Mouse (Mus musculus): ENCODE data around the gene Ehf. TPM values are rescaled to one million over a fixed set of nuclear protein-coding genes. Genes with fewer than 3 reads are reported as not detected.

The Ehf gene
- total and polyA plus RNA-seq, 3 experiments: 2.0 TPM; not detected in 2

GRCm38 (mm10) chr2:103274803-103275202, 28.3 kb downstream of the Ehf start:
- TF ChIP-seq POLR2A (IDR thresholded peaks at IDR 0.05; ENCODE audit: insufficient read depth, low read depth, low read length) (no peak), CTCF (IDR thresholded peaks at IDR 0.05) (no peak), EP300 (IDR thresholded peaks at IDR 0.05; ENCODE audit: insufficient read depth, low read depth, low read length) (no peak)
- Histone ChIP-seq H3K4me1 (ENCODE audit: control insufficient read depth, insufficient read depth, low read length) (no peaks in the 10 kb centered on the region), H3K9ac (ENCODE audit: low read depth, low read length) (no peak overlapping the region), H3K4me3 (no peak overlapping the region), H3K36me3 (ENCODE audit: control insufficient read depth, insufficient read depth, low read length) (no peaks in the 10 kb centered on the region), H3K27me3 (ENCODE audit: control insufficient read depth, insufficient read depth, low read length) (no peaks in the 10 kb centered on the region), H3K79me2 (replicated peaks; ENCODE audit: control insufficient read depth, insufficient read depth, low read length) (no peaks in the 10 kb centered on the region), H3K27ac (no peak overlapping the region)
- intact Hi-C loops (cut with DNase I): no loop called here
- DNase-seq: no peak
- WGBS: 44% methylated on average over 2 of the region's 2 CpGs

DNA sequence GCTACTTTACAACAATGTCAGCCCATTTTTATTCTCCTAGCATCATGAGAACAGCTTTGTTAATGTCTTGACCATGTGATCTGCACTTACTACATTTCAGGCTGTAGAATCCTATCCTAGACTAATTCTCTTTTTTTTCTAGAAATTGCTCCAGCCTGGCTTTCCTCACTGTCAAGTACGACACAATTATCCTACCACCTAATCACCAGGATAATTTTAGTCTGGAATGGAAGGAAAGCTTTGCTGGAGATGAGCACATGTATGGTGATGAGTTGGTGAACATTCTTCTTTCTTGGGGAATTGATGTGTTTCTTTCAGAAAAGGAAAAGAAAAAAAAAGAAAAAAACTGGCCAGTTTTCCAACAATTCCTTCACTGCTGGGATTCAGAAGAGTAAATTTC, 28.8 kb downstream of the Ehf start:
- WGBS: 61% methylated on average over 1 of the region's 1 CpGs
- TF ChIP-seq CTCF (IDR thresholded peaks at IDR 0.05) (no peak), EP300 (IDR thresholded peaks at IDR 0.05; ENCODE audit: insufficient read depth, low read depth, low read length) (no peak), POLR2A (IDR thresholded peaks at IDR 0.05; ENCODE audit: insufficient read depth, low read depth, low read length) (no peak)
- H3K27me3 ChIP-seq (ENCODE audit: control insufficient read depth, insufficient read depth, low read length): no peaks in the 10 kb centered on the region

DNA sequence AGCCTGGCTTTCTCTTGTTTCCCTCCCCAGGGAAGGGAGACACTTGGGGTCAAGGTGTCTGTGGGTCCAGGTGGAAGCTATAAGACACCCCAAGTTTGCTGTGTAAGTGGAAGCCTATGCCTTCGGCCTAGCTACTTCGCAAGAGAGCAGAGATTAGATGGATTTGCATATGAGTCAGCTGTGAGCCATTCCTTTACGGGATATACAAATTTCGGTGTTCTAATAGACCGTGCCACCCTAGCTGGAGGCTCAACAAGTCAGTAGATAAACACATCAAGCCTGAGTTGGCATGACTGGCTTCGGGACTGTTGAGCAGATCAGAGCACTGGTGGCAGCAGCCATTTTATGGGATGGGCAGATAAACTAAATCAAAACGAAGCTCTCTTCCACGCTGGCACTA, 31.6 kb downstream of the Ehf start:
- WGBS: 84% methylated on average over 8 of the region's 8 CpGs
- Histone ChIP-seq H3K4me1 (ENCODE audit: control insufficient read depth, insufficient read depth, low read length) (no peaks in the 10 kb centered on the region), H3K36me3 (ENCODE audit: control insufficient read depth, insufficient read depth, low read length) (no peaks in the 10 kb centered on the region), H3K79me2 (replicated peaks; ENCODE audit: control insufficient read depth, insufficient read depth, low read length) (no peaks in the 10 kb centered on the region), H3K27ac (no peak overlapping the region), H3K9ac (ENCODE audit: low read depth, low read length) (no peak overlapping the region), H3K4me3 (no peak overlapping the region), H3K27me3 (ENCODE audit: control insufficient read depth, insufficient read depth, low read length) (no peaks in the 10 kb centered on the region)
- intact Hi-C loops (cut with DNase I): no loop called here
- DNase-seq: no peak
- no peak for TF ChIP-seq EP300 (IDR thresholded peaks at IDR 0.05; ENCODE audit: insufficient read depth, low read depth, low read length)
- no peak for TF ChIP-seq POLR2A (IDR thresholded peaks at IDR 0.05; ENCODE audit: insufficient read depth, low read depth, low read length)
- TF ChIP-seq CTCF (IDR thresholded peaks at IDR 0.05): no peak

More for the DNA sequence above, 28.8 kb downstream of the Ehf start:
- intact Hi-C loops (cut with DNase I): no loop called here
- no peaks in the 10 kb centered on the region for H3K79me2 ChIP-seq (replicated peaks; ENCODE audit: control insufficient read depth, insufficient read depth, low read length)
- no peaks in the 10 kb centered on the region for H3K4me1 ChIP-seq (ENCODE audit: control insufficient read depth, insufficient read depth, low read length)
- no peak overlapping the region for H3K27ac ChIP-seq
- H3K9ac ChIP-seq (ENCODE audit: low read depth, low read length): no peak overlapping the region
- H3K4me3 ChIP-seq: no peak overlapping the region
- H3K36me3 ChIP-seq (ENCODE audit: control insufficient read depth, insufficient read depth, low read length): no peaks in the 10 kb centered on the region
- no peak for DNase-seq

- WGBS: 82% methylated on average over 5 of the region's 5 CpGs
- TF ChIP-seq POLR2A (IDR thresholded peaks at IDR 0.05; ENCODE audit: insufficient read depth, low read depth, low read length) (no peak), EP300 (IDR thresholded peaks at IDR 0.05; ENCODE audit: insufficient read depth, low read depth, low read length) (no peak), CTCF (IDR thresholded peaks at IDR 0.05) (no peak)
- Histone ChIP-seq H3K79me2 (replicated peaks; ENCODE audit: control insufficient read depth, insufficient read depth, low read length) (no peaks in the 10 kb centered on the region), H3K9ac (ENCODE audit: low read depth, low read length) (no peak overlapping the region), H3K4me1 (ENCODE audit: control insufficient read depth, insufficient read depth, low read length) (no peaks in the 10 kb centered on the region), H3K27ac (no peak overlapping the region), H3K4me3 (no peak overlapping the region), H3K36me3 (ENCODE audit: control insufficient read depth, insufficient read depth, low read length) (no peaks in the 10 kb centered on the region), H3K27me3 (ENCODE audit: control insufficient read depth, insufficient read depth, low read length) (no peaks in the 10 kb centered on the region)
- no peak for DNase-seq
- intact Hi-C loops (cut with DNase I): no loop called here
Observed at GRCm38 (mm10) chr2:103270556-103271160, 32.4 kb downstream of the Ehf start.

DNA sequence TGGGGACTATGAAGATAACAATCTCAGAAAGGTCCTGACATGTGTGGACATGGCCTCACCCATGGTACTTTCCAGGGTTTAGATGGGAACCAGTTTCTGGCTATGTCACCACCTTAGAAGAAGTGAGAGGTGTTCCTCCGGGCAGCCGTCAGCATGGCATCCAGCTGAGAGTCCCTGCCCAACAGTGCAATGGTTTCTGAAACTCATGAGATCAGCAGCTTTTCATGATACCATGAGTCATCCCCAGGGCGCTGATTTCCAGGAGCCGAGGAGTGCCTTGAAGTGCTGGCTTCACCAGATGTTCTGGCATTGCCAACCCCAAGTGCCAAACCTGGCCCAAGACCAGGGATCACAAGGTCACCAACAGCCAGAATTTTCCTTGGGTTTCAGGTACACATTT, 64.0 kb downstream of the Ehf start:
- Histone ChIP-seq H3K27ac (no peak overlapping the region), H3K4me1 (ENCODE audit: control insufficient read depth, insufficient read depth, low read length) (no peaks in the 10 kb centered on the region), H3K9ac (ENCODE audit: low read depth, low read length) (no peak overlapping the region), H3K79me2 (replicated peaks; ENCODE audit: control insufficient read depth, insufficient read depth, low read length) (no peaks in the 10 kb centered on the region), H3K4me3 (no peak overlapping the region), H3K36me3 (ENCODE audit: control insufficient read depth, insufficient read depth, low read length) (no peaks in the 10 kb centered on the region), H3K27me3 (ENCODE audit: control insufficient read depth, insufficient read depth, low read length) (no peaks in the 10 kb centered on the region)
- WGBS: 73% methylated on average over 4 of the region's 4 CpGs
- TF ChIP-seq EP300 (IDR thresholded peaks at IDR 0.05; ENCODE audit: insufficient read depth, low read depth, low read length) (no peak), POLR2A (IDR thresholded peaks at IDR 0.05; ENCODE audit: insufficient read depth, low read depth, low read length) (no peak), CTCF (IDR thresholded peaks at IDR 0.05) (no peak)
- DNase-seq: no peak
- intact Hi-C loops (cut with DNase I): no loop called here

DNA sequence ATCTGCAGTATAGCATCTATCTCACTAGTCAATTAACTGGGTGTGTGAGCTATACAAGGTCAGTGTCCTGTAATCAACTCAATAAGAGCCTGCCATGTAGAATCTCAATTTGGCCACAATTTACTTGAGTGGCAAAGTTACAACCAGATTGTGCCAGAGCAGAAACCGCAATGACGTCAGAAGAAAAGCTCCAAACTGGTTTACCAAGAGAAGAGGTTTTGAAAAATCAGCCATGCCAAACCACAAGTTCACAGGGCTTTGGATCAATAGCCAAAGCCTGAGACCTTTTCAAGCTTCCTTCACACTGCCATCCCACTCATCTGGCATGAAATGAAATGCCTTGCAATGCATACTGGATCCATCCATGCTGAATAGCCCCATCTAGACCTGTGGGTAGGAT, 76.3 kb downstream of the Ehf start:
- DNase-seq: no peak
- no peak overlapping the region for H3K27ac ChIP-seq
- intact Hi-C loops (cut with DNase I): no loop called here
- TF ChIP-seq POLR2A (IDR thresholded peaks at IDR 0.05; ENCODE audit: insufficient read depth, low read depth, low read length): no peak
- no peak for TF ChIP-seq CTCF (IDR thresholded peaks at IDR 0.05)
- no peak for TF ChIP-seq EP300 (IDR thresholded peaks at IDR 0.05; ENCODE audit: insufficient read depth, low read depth, low read length)
- H3K27me3 ChIP-seq (ENCODE audit: control insufficient read depth, insufficient read depth, low read length): no peaks in the 10 kb centered on the region
- no peaks in the 10 kb centered on the region for H3K4me1 ChIP-seq (ENCODE audit: control insufficient read depth, insufficient read depth, low read length)
- H3K79me2 ChIP-seq (replicated peaks; ENCODE audit: control insufficient read depth, insufficient read depth, low read length): no peaks in the 10 kb centered on the region
- no peak overlapping the region for H3K4me3 ChIP-seq
- H3K9ac ChIP-seq (ENCODE audit: low read depth, low read length): no peak overlapping the region
- 92% methylated on average over 2 of the region's 2 CpGs for whole genome bisulfite sequencing
- H3K36me3 ChIP-seq (ENCODE audit: control insufficient read depth, insufficient read depth, low read length): no peaks in the 10 kb centered on the region
